Mouse (Mus musculus) CH12.LX (cell line): ENCODE measurements around the gene Clba1. TPM values are rescaled to one million over a fixed set of nuclear protein-coding genes. Genes with fewer than 3 reads are reported as not detected.
A peak's percentile ranks its signal among the peaks of the same experiment; 100 is the strongest.

Experiments used
- DNase-seq: peaks from one replicate; pipeline ENCODE4 v3.0.0-alpha.2; 2013; ENCODE audit errors: extremely low read depth
- H3K27ac ChIP-seq: 2 replicates; pipeline ENCODE4 v1.5.1; 2012; ENCODE audit warnings: low read depth, mild to moderate bottlenecking, control low read depth, moderate library complexity; ENCODE audit not compliant: insufficient read depth
- H3K27me3 ChIP-seq: replicated peaks from 2 replicates; pipeline ENCODE3; 2012; ENCODE audit warnings: inconsistent platforms
- H3K36me3 ChIP-seq, 2 experiments: replicated peaks in 1 of 2; 2 replicates each; pipeline versions ENCODE3 to v1.6.1; 2012; ENCODE audit warnings: inconsistent platforms in 1 of 2, low read length in 1 of 2, mild to moderate bottlenecking in 1 of 2, mixed read lengths in 1 of 2, moderate library complexity in 1 of 2; ENCODE audit not compliant: control insufficient read depth in 1 of 2, insufficient read depth in 1 of 2
- H3K4me1 ChIP-seq, 2 experiments: 2 replicates each; pipeline ENCODE4 v1.6.1; 2012; ENCODE audit warnings: inconsistent platforms in 1 of 2, moderate library complexity in 1 of 2; ENCODE audit not compliant: insufficient read depth in 2 of 2, control insufficient read depth in 1 of 2
- H3K4me2 ChIP-seq: 2 replicates; pipeline ENCODE4 v1.6.1; 2012; ENCODE audit warnings: low read depth, mild to moderate bottlenecking, control low read depth; ENCODE audit not compliant: poor library complexity, insufficient read depth, severe bottlenecking
- H3K4me3 ChIP-seq, 3 experiments: fragments of 150-350 bp in 1 of 3; sonication (generic) in 1 of 3; replicated peaks in 1 of 3; 2 replicates each; pipeline versions ENCODE3 to v1.5.1; 2011 to 2012; ENCODE audit warnings: low read depth in 2 of 3, low read length in 2 of 3, mild to moderate bottlenecking in 2 of 3, moderate library complexity in 2 of 3, control low read depth in 1 of 3, improper control_type of control experiment in 1 of 3, inconsistent platforms in 1 of 3, mixed read lengths in 1 of 3; ENCODE audit not compliant: poor library complexity in 1 of 3
- H3K79me2 ChIP-seq: replicated peaks from 2 replicates; pipeline ENCODE4 v1.6.1; 2012; ENCODE audit warnings: mild to moderate bottlenecking, moderate library complexity; ENCODE audit not compliant: control insufficient read depth, poor library complexity, insufficient read depth, severe bottlenecking; ENCODE audit errors: extremely low read depth
- H3K9ac ChIP-seq: 2 replicates; pipeline ENCODE4 v1.6.1; 2012; ENCODE audit warnings: low read depth, mild to moderate bottlenecking, control low read depth, moderate library complexity; ENCODE audit not compliant: insufficient read depth
- H3K9me3 ChIP-seq: replicated peaks from 2 replicates; pipeline ENCODE3; 2012; ENCODE audit warnings: low read length, inconsistent platforms, mixed read lengths
- BHLHE40 ChIP-seq: IDR thresholded peaks from 2 replicates; pipeline ENCODE4 v1.6.1; 2011; ENCODE audit warnings: mild to moderate bottlenecking, low read depth, low read length, improper control_type of control experiment
- CHD1 ChIP-seq: IDR thresholded peaks from 2 replicates; pipeline ENCODE4 v1.6.1; 2012; ENCODE audit warnings: low read depth, low read length, improper control_type of control experiment, inconsistent platforms
- CTCF ChIP-seq, 2 experiments: IDR thresholded peaks in 1 of 2; conservative IDR thresholded peaks in 1 of 2; 2 replicates each; pipeline ENCODE4 v1.5.1; 2011 to 2012; ENCODE audit warnings: low read depth in 2 of 2, low read length in 2 of 2, improper control_type of control experiment in 1 of 2, inconsistent platforms in 1 of 2, mild to moderate bottlenecking in 1 of 2, moderate library complexity in 1 of 2
- E2F4 ChIP-seq: IDR thresholded peaks from 2 replicates; pipeline ENCODE4 v1.6.1; 2011; ENCODE audit warnings: low read depth, low read length, improper control_type of control experiment; ENCODE audit not compliant: insufficient replicate concordance
- ELF1 ChIP-seq: IDR thresholded peaks from 2 replicates; pipeline ENCODE4 v1.6.1; 2014; ENCODE audit warnings: low read depth, mild to moderate bottlenecking, inconsistent platforms, low read length, improper control_type of control experiment
- ETS1 ChIP-seq: conservative IDR thresholded peaks from 2 replicates; pipeline ENCODE4 v1.6.1; 2012; ENCODE audit warnings: low read depth, mild to moderate bottlenecking, inconsistent platforms, low read length, improper control_type of control experiment, moderate library complexity
- GABPA ChIP-seq: IDR thresholded peaks from 2 replicates; pipeline ENCODE4 v1.6.1; 2012; ENCODE audit warnings: low read depth, low read length, improper control_type of control experiment, inconsistent platforms; ENCODE audit not compliant: insufficient replicate concordance
- HCFC1 ChIP-seq: IDR thresholded peaks from 2 replicates; pipeline ENCODE4 v1.6.1; 2012; ENCODE audit warnings: low read depth, mild to moderate bottlenecking, inconsistent platforms, low read length, improper control_type of control experiment
- IRF4 ChIP-seq: IDR thresholded peaks from 2 replicates; pipeline ENCODE4 v1.6.1; 2014; ENCODE audit warnings: low read depth, mild to moderate bottlenecking, inconsistent platforms, low read length, improper control_type of control experiment
- JUN ChIP-seq: IDR thresholded peaks from 2 replicates; pipeline ENCODE4 v1.6.1; 2011; ENCODE audit warnings: low read depth, mild to moderate bottlenecking, low read length, improper control_type of control experiment, moderate library complexity; ENCODE audit not compliant: insufficient read depth
- KAT2A ChIP-seq: IDR thresholded peaks from 2 replicates; pipeline ENCODE4 v1.6.1; 2012; ENCODE audit warnings: low read length, improper control_type of control experiment, inconsistent platforms; ENCODE audit not compliant: insufficient replicate concordance
- MAX ChIP-seq: IDR thresholded peaks from 2 replicates; pipeline ENCODE4 v1.6.1; 2011; ENCODE audit warnings: low read length, improper control_type of control experiment
- MAZ ChIP-seq: IDR thresholded peaks from 2 replicates; pipeline ENCODE4 v1.6.1; 2012; ENCODE audit warnings: low read depth, mild to moderate bottlenecking, inconsistent platforms, low read length, improper control_type of control experiment, moderate library complexity
- MXI1 ChIP-seq: IDR thresholded peaks from 2 replicates; pipeline ENCODE4 v1.6.1; 2011; ENCODE audit warnings: mild to moderate bottlenecking, low read depth, low read length, improper control_type of control experiment
- MYC ChIP-seq: IDR thresholded peaks from 2 replicates; pipeline ENCODE4 v1.6.1; 2011; ENCODE audit warnings: low read depth, mild to moderate bottlenecking, improper control_type of control experiment, low read length
- NELFE ChIP-seq: IDR thresholded peaks from 2 replicates; pipeline ENCODE4 v1.6.1; 2011; ENCODE audit warnings: low read depth, low read length, improper control_type of control experiment
- NRF1 ChIP-seq: IDR thresholded peaks from 2 replicates; pipeline ENCODE4 v1.6.1; 2014; ENCODE audit warnings: low read depth, mild to moderate bottlenecking, inconsistent platforms, low read length, improper control_type of control experiment, moderate library complexity
- PAX5 ChIP-seq: IDR thresholded peaks from 2 replicates; pipeline ENCODE4 v1.6.1; 2012; ENCODE audit warnings: low read length, inconsistent platforms, mixed read lengths
- POLR2A ChIP-seq: IDR thresholded peaks from 2 replicates; pipeline ENCODE4 v1.6.1; 2011; ENCODE audit warnings: low read depth, mild to moderate bottlenecking, improper control_type of control experiment, low read length
- POLR2AphosphoS2 ChIP-seq: IDR thresholded peaks from 2 replicates; pipeline ENCODE4 v1.6.1; 2011; ENCODE audit warnings: low read depth, low read length, improper control_type of control experiment
- RAD21 ChIP-seq: IDR thresholded peaks from 2 replicates; pipeline ENCODE4 v1.6.1; 2011; ENCODE audit warnings: low read depth, mild to moderate bottlenecking, low read length, improper control_type of control experiment, moderate library complexity
- SIN3A ChIP-seq: IDR thresholded peaks from 2 replicates; pipeline ENCODE4 v1.6.1; 2012; ENCODE audit warnings: low read length, improper control_type of control experiment, inconsistent platforms
- SMC3 ChIP-seq: IDR thresholded peaks from 2 replicates; pipeline ENCODE4 v1.6.1; 2011; ENCODE audit warnings: low read depth, low read length, improper control_type of control experiment
- TCF12 ChIP-seq: IDR thresholded peaks from 2 replicates; pipeline ENCODE4 v1.6.1; 2014; ENCODE audit warnings: low read depth, mild to moderate bottlenecking, inconsistent platforms, low read length, improper control_type of control experiment
- UBTF ChIP-seq: IDR thresholded peaks from 2 replicates; pipeline ENCODE4 v1.6.1; 2012; ENCODE audit warnings: low read depth, mild to moderate bottlenecking, inconsistent platforms, low read length, improper control_type of control experiment, moderate library complexity
- USF1 ChIP-seq: IDR thresholded peaks from 2 replicates; pipeline ENCODE4 v1.6.1; 2014; ENCODE audit warnings: low read depth, mild to moderate bottlenecking, inconsistent platforms, low read length, improper control_type of control experiment
- USF2 ChIP-seq: conservative IDR thresholded peaks from 2 replicates; pipeline ENCODE4 v1.6.1; 2011; ENCODE audit warnings: low read depth, low read length, improper control_type of control experiment
- ZMIZ1 ChIP-seq: IDR thresholded peaks from 2 replicates; pipeline ENCODE4 v1.6.1; 2012; ENCODE audit warnings: low read depth, mild to moderate bottlenecking, inconsistent platforms, low read length, improper control_type of control experiment
- ZNF384 ChIP-seq: IDR thresholded peaks from 2 replicates; pipeline ENCODE4 v1.6.1; 2012; ENCODE audit warnings: low read depth, low read length, improper control_type of control experiment, inconsistent platforms
- dilution Hi-C: fragments of 300-500 bp; cut with MboI; formaldehyde crosslinking; loops from 2 replicates; pipeline ENCODE4 v1.14.3; 2020; ENCODE audit warnings: low sequenced_read_pairs; ENCODE audit not compliant: extremely low pct_unique_long_range_greater_than_20kb, extremely low pct_ligation_motif_present
- in situ Hi-C: fragments of 300-500 bp; cut with MboI; formaldehyde crosslinking; loops from 3 replicates; pipeline ENCODE4 v1.14.3; 2019; ENCODE audit warnings: low sequenced_read_pairs, low pct_ligation_motif_present, low pct_unique_long_range_greater_than_20kb, mixed read lengths
- polyA plus RNA-seq: library from polyadenylated mRNA; unstranded; fragments of >175 nt; gene quantifications from 2 replicates; pipeline ENCODE4 v1.2.1, GENCODE M21; 2012; ENCODE audit warnings: low read depth; ENCODE audit not compliant: insufficient read length
- total RNA-seq, 2 experiments: library from RNA; depleted of rRNA; stranded (reverse); fragments of 300-350 nt in 1 of 2; fragments of >200 nt in 1 of 2; gene quantifications; 2 replicates each; pipeline ENCODE4 v1.2.3; 2012 to 2014

Clba1 gene
- total and polyA plus RNA-seq, 3 experiments, result 2.5 to 3.5 (median 3.5) TPM

DNA sequence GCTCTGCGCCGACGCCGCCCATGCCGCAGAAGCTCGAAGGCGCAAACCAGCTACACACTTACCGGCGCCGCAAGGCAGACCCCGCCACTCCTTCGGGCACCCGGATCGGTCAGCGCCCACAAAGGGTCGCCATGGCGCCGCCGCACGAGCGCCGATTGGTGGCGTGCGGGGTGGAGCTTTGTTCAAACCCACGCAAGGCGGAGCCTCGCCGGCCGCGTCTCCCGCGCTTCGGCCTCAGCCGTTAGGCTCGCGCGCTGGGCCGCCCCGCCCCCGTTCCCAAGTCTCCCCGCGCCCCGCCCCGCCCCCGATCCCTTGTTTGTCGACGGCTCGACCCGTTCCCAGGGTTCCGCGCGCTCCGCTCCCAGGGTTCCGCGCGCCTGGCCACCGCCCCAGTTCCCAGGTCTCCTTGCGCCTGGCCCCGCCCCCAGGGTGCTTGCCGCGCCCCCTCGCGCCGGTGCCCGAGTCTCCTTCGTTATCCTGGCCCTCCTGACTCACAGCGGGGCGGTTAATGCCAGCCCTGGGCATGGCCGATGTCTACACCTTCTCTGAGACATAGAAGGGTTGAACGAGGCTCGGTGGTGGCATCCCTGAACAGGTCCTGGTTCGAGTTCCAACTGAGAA lies 20.6 kb downstream of the Clba1 start, which contains the start of gene Cdca4:
Gene Cdca4 (minus strand): TSS at position 180 of the 621 bp plus-strand sequence.
- peaks cover 45% of the 10 kb centered on the region for H3K79me2 ChIP-seq
- H3K9ac ChIP-seq, result peak within 1 kb of the TSS; percentile 95
- H3K9me3 ChIP-seq, result no peaks in the 10 kb centered on the region
- no peak for TF ChIP-seq USF1
- TF ChIP-seq MAZ, result no peak
- peak; percentile 34; the same call in 1 of the 2 replicates for TF ChIP-seq MYC
- peak; percentile 81 for TF ChIP-seq NELFE
- TF ChIP-seq KAT2A, result 0 out of 2 replicates have a peak, but pooled peaks have one; percentile 42
- no peak for TF ChIP-seq ETS1
- no peak for TF ChIP-seq ZNF384
- no peak; the same call in 1 of the 2 replicates for TF ChIP-seq SMC3
- TF ChIP-seq IRF4, result no peak
- TF ChIP-seq CTCF (conservative IDR thresholded peaks at IDR 0.05 in 1 of 2, IDR thresholded peaks at IDR 0.05 in 1 of 2; ENCODE audit: low read depth in 2 of 2, low read length in 2 of 2), result peak in 1 of 2 experiments; percentile 17; a peak in 2 of 4 replicates
- TF ChIP-seq POLR2AphosphoS2, result peak; percentile 68
- TF ChIP-seq PAX5, result no peak
- TF ChIP-seq HCFC1, result peak; percentile 81
- TF ChIP-seq USF2, result no peak
- no peak; the same call in 1 of the 2 replicates for TF ChIP-seq E2F4
- peak; percentile 88 for TF ChIP-seq POLR2A
- peak; percentile 73 for TF ChIP-seq MXI1
- TF ChIP-seq MAX, result peak; percentile 69; the same call in 1 of the 2 replicates
- TF ChIP-seq CHD1, result no peak
- peak; percentile 29; the same call in 1 of the 2 replicates for TF ChIP-seq ELF1
- TF ChIP-seq NRF1, result peak; percentile 58
- TF ChIP-seq UBTF, result no peak; the same call in 1 of the 2 replicates
- peak; percentile 78 for TF ChIP-seq BHLHE40
- TF ChIP-seq ZMIZ1, result peak; percentile 86; the same call in 1 of the 2 replicates
- TF ChIP-seq JUN, result no peak
- TF ChIP-seq TCF12, result 0 out of 2 replicates have a peak, but pooled peaks have one; percentile 50
- TF ChIP-seq SIN3A, result peak; percentile 54
- TF ChIP-seq RAD21, result no peak
- no peak for TF ChIP-seq GABPA
- TF ChIP-seq, all 38 proteins: peak for 15
- H3K4me2 ChIP-seq, result peak within 1 kb of the TSS; percentile 94
- peak within 1 kb of the TSS; percentile 50; the same call in 1 of the 2 replicates for H3K27ac ChIP-seq
- in situ Hi-C loops (no loop called here), dilution Hi-C loops (no loop called here)
- peak; percentile 96 for DNase-seq
- peak within 1 kb of the TSS; percentile 85 to 94 (median 92) for H3K4me3 ChIP-seq
- H3K27me3 ChIP-seq, result no peaks in the 10 kb centered on the region
- peaks cover 11 to 53% of the 10 kb centered on the region in 2 experiments for H3K4me1 ChIP-seq
- H3K36me3 ChIP-seq, result peaks cover 18 to 52% of the 10 kb centered on the region in 2 experiments
